Mouse (Mus musculus) v-Abl transformed pro-B cells (cell line): ENCODE results near the gene Sin3a.

Source experiments
- in situ Hi-C, 2 experiments: fragments of 400-800 bp; cut with MboI; formaldehyde crosslinking; loops; one replicate each; pipeline ENCODE4 v1.15.1; 2025; ENCODE audit not compliant: unreplicated experiment in 2 of 2

Sin3a gene

GRCm38 (mm10) chr9:57158013-57158470, 86.2 kb downstream of the Sin3a start, which contains the start of gene Commd4:
Gene Commd4 (minus strand): TSS chr9:57158331.
- in situ Hi-C loops, result loop anchor here in 1 of 2 experiments (5.0 kb wide), 1 partner anchor 284 kb away; the partner anchor contains the start of gene Ppcdc

GRCm38 (mm10) chr9:57158506-57158905, 86.7 kb downstream of the Sin3a start:
- in situ Hi-C loops, result loop anchor here in 1 of 2 experiments (5.0 kb wide), 1 partner anchor 284 kb away; the partner anchor contains the start of gene Ppcdc

- in situ Hi-C loops, result loop anchor here (5.0 to 10.0 kb wide), 2 partner anchors 45 to 52 kb away; no protein-coding TSS in a partner anchor
These were observed 90.7 kb downstream of the Sin3a start for GRCm38 (mm10) chr9:57162496-57162895.

- in situ Hi-C loops, result loop anchor here (5.0 to 10.0 kb wide), 2 partner anchors 44 to 52 kb away; no protein-coding TSS in a partner anchor
These were observed 91.3 kb downstream of the Sin3a start for GRCm38 (mm10) chr9:57163137-57163536.

GRCm38 (mm10) chr9:57166173-57166572, 94.3 kb downstream of the Sin3a start:
- in situ Hi-C loops, result loop anchor here in 1 of 2 experiments (10.0 kb wide), 1 partner anchor 49 kb away; no protein-coding TSS in a partner anchor

GRCm38 (mm10) chr9:57168411-57168810, 96.6 kb downstream of the Sin3a start:
- in situ Hi-C loops, result loop anchor here in 1 of 2 experiments (10.0 kb wide), 1 partner anchor 46 kb away; no protein-coding TSS in a partner anchor
